Mouse (Mus musculus): ENCODE data around the gene Mpc1. TPM values are rescaled to one million over a fixed set of nuclear protein-coding genes. Genes with fewer than 3 reads are reported as not detected.

Gene Mpc1
- polyA plus RNA-seq, 1 experiment from 2014 or later = 96.4 TPM

GRCm38 (mm10) chr17:8301515-8301914, 18.8 kb downstream of the Mpc1 start:
- WGBS = 85% methylated on average over 4 of the region's 4 CpGs
- Histone ChIP-seq H3K4me2 (ENCODE audit: low read depth, severe bottlenecking) (no peak overlapping the region), H3K4me3 (ENCODE audit: low read depth, low read length) (no peak overlapping the region), H3K4me1 (ENCODE audit: control insufficient read depth, insufficient read depth, low read length) (no peaks in the 10 kb centered on the region), H3K27ac (replicated peaks; ENCODE audit: low read depth, low read length) (no peak overlapping the region), H3K9me3 (ENCODE audit: control insufficient read depth, low read length) (no peaks in the 10 kb centered on the region), H3K27me3 (ENCODE audit: control insufficient read depth, insufficient read depth, low read length) (no peaks in the 10 kb centered on the region), H3K9ac (ENCODE audit: low read length) (no peak overlapping the region), H3K36me3 (ENCODE audit: control insufficient read depth, insufficient read depth, low read length) (no peaks in the 10 kb centered on the region; the same call in 1 of the 2 replicates)
- ATAC-seq (ENCODE audit: insufficient number of reproducible peaks, low FRiP score, low TSS enrichment, low read depth) (no peak), DNase-seq (ENCODE audit: low spot score) (no peak)

- no peaks in the 10 kb centered on the region for H3K9me3 ChIP-seq (ENCODE audit: control insufficient read depth, low read length)
- no peak overlapping the region for H3K9ac ChIP-seq (ENCODE audit: low read length)
- H3K4me1 ChIP-seq (ENCODE audit: control insufficient read depth, insufficient read depth, low read length) = no peaks in the 10 kb centered on the region
- no peak overlapping the region for H3K27ac ChIP-seq (replicated peaks; ENCODE audit: low read depth, low read length)
- no peak overlapping the region for H3K4me2 ChIP-seq (ENCODE audit: low read depth, severe bottlenecking)
- whole genome bisulfite sequencing = 76% methylated on average over 7 of the region's 7 CpGs
- DNase-seq (ENCODE audit: low spot score) (no peak), ATAC-seq (ENCODE audit: insufficient number of reproducible peaks, low FRiP score, low TSS enrichment, low read depth) (no peak)
- no peaks in the 10 kb centered on the region; the same call in 1 of the 2 replicates for H3K36me3 ChIP-seq (ENCODE audit: control insufficient read depth, insufficient read depth, low read length)
- no peak overlapping the region for H3K4me3 ChIP-seq (ENCODE audit: low read depth, low read length)
- no peaks in the 10 kb centered on the region for H3K27me3 ChIP-seq (ENCODE audit: control insufficient read depth, insufficient read depth, low read length)
Measured at GRCm38 (mm10) chr17:8302772-8303438, 20.2 kb downstream of the Mpc1 start.

DNA sequence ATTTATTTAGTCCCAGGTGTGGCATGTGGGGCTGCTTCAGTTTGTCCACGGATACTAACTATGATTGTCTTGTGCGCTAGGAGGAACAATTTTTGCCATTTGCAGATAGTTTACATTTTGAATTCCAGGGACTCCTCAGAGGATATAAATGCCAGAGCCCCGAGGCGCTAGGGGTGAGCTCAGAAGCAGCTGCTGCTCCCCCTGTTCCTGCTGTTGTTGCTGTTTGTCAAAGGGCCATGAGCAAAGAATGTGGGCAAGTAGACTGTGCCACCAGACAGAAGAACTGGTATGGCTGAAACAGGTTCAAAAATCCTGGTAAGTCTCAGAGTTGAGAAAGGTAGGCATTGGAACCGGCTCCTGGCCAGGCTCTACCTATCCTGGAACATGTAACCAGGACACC, 21.0 kb downstream of the Mpc1 start:
- no peak overlapping the region for H3K4me3 ChIP-seq (ENCODE audit: low read depth, low read length)
- no peaks in the 10 kb centered on the region for H3K9me3 ChIP-seq (ENCODE audit: control insufficient read depth, low read length)
- no peak for ATAC-seq (ENCODE audit: insufficient number of reproducible peaks, low FRiP score, low TSS enrichment, low read depth)
- no peak overlapping the region for H3K9ac ChIP-seq (ENCODE audit: low read length)
- H3K4me2 ChIP-seq (ENCODE audit: low read depth, severe bottlenecking) = no peak overlapping the region
- no peak overlapping the region for H3K27ac ChIP-seq (replicated peaks; ENCODE audit: low read depth, low read length)
- H3K27me3 ChIP-seq (ENCODE audit: control insufficient read depth, insufficient read depth, low read length) = no peaks in the 10 kb centered on the region
- no peaks in the 10 kb centered on the region for H3K4me1 ChIP-seq (ENCODE audit: control insufficient read depth, insufficient read depth, low read length)
- no peaks in the 10 kb centered on the region for H3K36me3 ChIP-seq (ENCODE audit: control insufficient read depth, insufficient read depth, low read length)
- 71% methylated on average over 5 of the region's 5 CpGs for WGBS
- DNase-seq (ENCODE audit: low spot score) = no peak

DNA sequence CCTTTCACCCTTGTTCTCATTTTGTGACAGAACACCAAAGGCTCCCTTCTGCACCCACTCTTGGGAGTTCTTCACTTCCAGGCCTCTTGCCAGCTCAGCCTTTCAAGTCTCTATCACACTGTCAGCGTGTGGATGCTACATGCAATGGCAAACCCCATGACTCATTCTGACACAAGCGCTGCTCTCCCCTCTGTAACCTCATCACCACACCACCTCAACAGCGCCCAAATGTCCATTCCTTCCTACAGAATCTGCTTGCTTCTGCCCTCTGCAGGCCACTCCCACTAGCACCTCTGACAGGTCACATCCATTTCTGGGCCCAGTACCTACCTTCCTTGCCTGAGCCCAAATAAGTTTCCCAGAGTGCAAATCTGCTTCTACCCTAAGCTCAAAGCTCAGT, 23.1 kb downstream of the Mpc1 start:
- WGBS = 29% methylated on average over 3 of the region's 3 CpGs

GRCm38 (mm10) chr17:8310838-8311614, 28.3 kb downstream of the Mpc1 start, which contains the start of gene Sft2d1:
TSS of gene Sft2d1 (plus strand) at chr17:8311102.
- Histone ChIP-seq H3K4me3 (ENCODE audit: low read depth, low read length) (peak within 1 kb of the TSS; percentile 88), H3K27me3 (ENCODE audit: control insufficient read depth, insufficient read depth, low read length) (no peaks in the 10 kb centered on the region), H3K27ac (replicated peaks; ENCODE audit: low read depth, low read length) (no peak within 1 kb of the TSS), H3K9ac (ENCODE audit: low read length) (peak within 1 kb of the TSS; percentile 71), H3K9me3 (ENCODE audit: control insufficient read depth, low read length) (no peaks in the 10 kb centered on the region), H3K4me1 (ENCODE audit: control insufficient read depth, insufficient read depth, low read length) (peaks cover 6% of the 10 kb centered on the region; the same call in 1 of the 2 replicates), H3K4me2 (ENCODE audit: low read depth, severe bottlenecking) (peak within 1 kb of the TSS; percentile 59), H3K36me3 (ENCODE audit: control insufficient read depth, insufficient read depth, low read length) (no peaks in the 10 kb centered on the region)
- under 1% methylated on average over 53 of the region's 54 CpGs for WGBS
- peak; percentile 97 for DNase-seq (ENCODE audit: low spot score)
- ATAC-seq (ENCODE audit: insufficient number of reproducible peaks, low FRiP score, low TSS enrichment, low read depth) = peak; percentile 90

More for the DNA sequence above, 23.1 kb downstream of the Mpc1 start:
- Histone ChIP-seq H3K4me1 (ENCODE audit: control insufficient read depth, insufficient read depth, low read length) (no peaks in the 10 kb centered on the region), H3K36me3 (ENCODE audit: control insufficient read depth, insufficient read depth, low read length) (no peaks in the 10 kb centered on the region), H3K9me3 (ENCODE audit: control insufficient read depth, low read length) (no peaks in the 10 kb centered on the region), H3K9ac (ENCODE audit: low read length) (no peak overlapping the region), H3K4me3 (ENCODE audit: low read depth, low read length) (no peak overlapping the region), H3K27me3 (ENCODE audit: control insufficient read depth, insufficient read depth, low read length) (no peaks in the 10 kb centered on the region), H3K27ac (replicated peaks; ENCODE audit: low read depth, low read length) (no peak overlapping the region), H3K4me2 (ENCODE audit: low read depth, severe bottlenecking) (no peak overlapping the region)
- DNase-seq (ENCODE audit: low spot score) (no peak), ATAC-seq (ENCODE audit: insufficient number of reproducible peaks, low FRiP score, low TSS enrichment, low read depth) (no peak)

DNA sequence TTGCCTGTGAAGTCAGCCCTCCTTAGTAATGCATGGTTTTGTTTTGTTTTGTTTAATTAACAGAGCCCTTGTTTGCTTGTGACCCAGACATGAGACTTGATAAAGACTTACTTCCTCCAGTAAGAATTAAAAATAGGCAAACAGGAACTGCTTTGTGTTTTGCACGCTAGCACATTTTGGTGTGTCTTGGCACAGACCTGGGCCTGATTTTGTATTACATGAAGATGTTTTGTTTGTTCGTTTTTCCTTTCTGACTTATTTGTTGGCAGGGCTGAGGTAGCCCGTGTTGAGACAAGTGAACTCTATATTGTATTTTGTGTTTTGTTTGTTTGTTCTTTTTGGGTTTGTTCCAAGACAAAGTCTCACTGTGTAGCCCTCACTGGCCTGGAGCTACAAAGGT, 29.0 kb downstream of the Mpc1 start:
- Histone ChIP-seq H3K27ac (replicated peaks; ENCODE audit: low read depth, low read length) (no peak overlapping the region), H3K4me2 (ENCODE audit: low read depth, severe bottlenecking) (peak overlapping the region; percentile 59), H3K27me3 (ENCODE audit: control insufficient read depth, insufficient read depth, low read length) (no peaks in the 10 kb centered on the region), H3K4me1 (ENCODE audit: control insufficient read depth, insufficient read depth, low read length) (peaks cover 6% of the 10 kb centered on the region; the same call in 1 of the 2 replicates), H3K36me3 (ENCODE audit: control insufficient read depth, insufficient read depth, low read length) (no peaks in the 10 kb centered on the region), H3K9me3 (ENCODE audit: control insufficient read depth, low read length) (no peaks in the 10 kb centered on the region), H3K9ac (ENCODE audit: low read length) (no peak overlapping the region; the same call in 1 of the 2 replicates), H3K4me3 (ENCODE audit: low read depth, low read length) (peak overlapping the region; percentile 88)
- no peak for ATAC-seq (ENCODE audit: insufficient number of reproducible peaks, low FRiP score, low TSS enrichment, low read depth)
- WGBS = 59% methylated on average over 3 of the region's 3 CpGs
- no peak for DNase-seq (ENCODE audit: low spot score)

DNA sequence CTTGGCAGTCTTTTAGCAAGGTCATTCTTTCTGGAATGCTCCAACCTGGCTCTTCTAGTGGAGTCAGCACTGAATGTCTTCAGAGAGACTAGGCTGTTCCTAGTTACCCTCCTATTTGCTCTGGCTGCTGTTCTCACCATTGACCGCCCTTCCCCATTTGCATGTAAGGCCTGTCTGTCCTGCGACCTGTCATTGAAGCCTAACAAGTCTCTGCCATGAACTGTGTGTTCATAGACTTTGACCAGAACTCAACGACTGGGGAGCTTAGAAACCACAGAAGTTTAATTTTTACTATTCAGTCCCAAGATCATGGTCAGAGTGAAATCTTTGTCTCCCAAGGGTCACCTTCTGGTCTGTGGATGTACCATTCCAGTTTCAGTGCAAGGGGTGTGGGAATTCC, 31.3 kb downstream of the Mpc1 start:
- ATAC-seq (ENCODE audit: insufficient number of reproducible peaks, low FRiP score, low TSS enrichment, low read depth) = no peak
- no peak overlapping the region for H3K4me3 ChIP-seq (ENCODE audit: low read depth, low read length)
- H3K27ac ChIP-seq (replicated peaks; ENCODE audit: low read depth, low read length) = no peak overlapping the region
- no peaks in the 10 kb centered on the region for H3K36me3 ChIP-seq (ENCODE audit: control insufficient read depth, insufficient read depth, low read length)
- H3K27me3 ChIP-seq (ENCODE audit: control insufficient read depth, insufficient read depth, low read length) = no peaks in the 10 kb centered on the region
- no peak overlapping the region for H3K4me2 ChIP-seq (ENCODE audit: low read depth, severe bottlenecking)
- no peak overlapping the region for H3K9ac ChIP-seq (ENCODE audit: low read length)
- DNase-seq (ENCODE audit: low spot score) = no peak
- H3K9me3 ChIP-seq (ENCODE audit: control insufficient read depth, low read length) = no peaks in the 10 kb centered on the region
- peaks cover 6% of the 10 kb centered on the region; the same call in 1 of the 2 replicates for H3K4me1 ChIP-seq (ENCODE audit: control insufficient read depth, insufficient read depth, low read length)
- WGBS = 88% methylated on average over 3 of the region's 3 CpGs

DNA sequence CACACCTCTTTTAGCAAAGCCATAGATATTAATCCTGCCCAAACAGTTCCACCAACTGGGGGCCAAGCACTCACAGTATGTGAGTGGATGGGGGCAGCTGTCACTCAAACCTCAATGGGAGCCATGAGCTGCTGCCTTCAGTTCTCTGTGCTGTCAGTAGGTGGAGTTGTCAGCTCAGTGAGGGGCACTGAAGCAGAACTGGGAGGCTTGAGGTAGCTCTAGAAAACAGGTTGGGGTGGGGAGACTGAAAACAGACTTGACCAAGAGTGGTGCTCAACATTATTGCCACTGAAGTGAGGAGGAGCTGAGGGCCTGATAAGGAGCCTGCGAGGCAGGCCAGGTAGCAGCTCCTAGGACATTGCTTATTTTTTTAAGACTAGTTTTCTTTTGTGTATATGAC, 33.5 kb downstream of the Mpc1 start:
- H3K27me3 ChIP-seq (ENCODE audit: control insufficient read depth, insufficient read depth, low read length) = no peaks in the 10 kb centered on the region
- H3K9ac ChIP-seq (ENCODE audit: low read length) = no peak overlapping the region
- H3K36me3 ChIP-seq (ENCODE audit: control insufficient read depth, insufficient read depth, low read length) = no peaks in the 10 kb centered on the region
- 95% methylated on average over 1 of the region's 1 CpGs for WGBS
- H3K4me2 ChIP-seq (ENCODE audit: low read depth, severe bottlenecking) = no peak overlapping the region
- no peak overlapping the region for H3K27ac ChIP-seq (replicated peaks; ENCODE audit: low read depth, low read length)
- no peaks in the 10 kb centered on the region for H3K9me3 ChIP-seq (ENCODE audit: control insufficient read depth, low read length)
- DNase-seq (ENCODE audit: low spot score) (no peak), ATAC-seq (ENCODE audit: insufficient number of reproducible peaks, low FRiP score, low TSS enrichment, low read depth) (no peak)
- H3K4me3 ChIP-seq (ENCODE audit: low read depth, low read length) = no peak overlapping the region
- peaks cover 6% of the 10 kb centered on the region; the same call in 1 of the 2 replicates for H3K4me1 ChIP-seq (ENCODE audit: control insufficient read depth, insufficient read depth, low read length)
